Mouse (Mus musculus): Measurements from ENCODE around the gene Lrrc8b. TPM values are rescaled to one million over a fixed set of nuclear protein-coding genes. Genes with fewer than 3 reads are reported as not detected.
A peak's percentile ranks its signal among the peaks of the same experiment; 100 is the strongest.

Lrrc8b gene
- total RNA-seq, 2 experiments from 2014 or later: 105 to 108 TPM

- no peak for DNase-seq
- intact Hi-C loops (cut with DNase I): no loop called here
These were observed 96.7 kb downstream of the Lrrc8b start for GRCm38 (mm10) chr5:105512297-105512696.

GRCm38 (mm10) chr5:105515532-105515931 lies 100.0 kb downstream of the Lrrc8b start:
- intact Hi-C loops (cut with DNase I): no loop called here
- DNase-seq: no peak

GRCm38 (mm10) chr5:105516290-105516689 lies 100.7 kb downstream of the Lrrc8b start:
- DNase-seq: no peak
- intact Hi-C loops (cut with DNase I): no loop called here

GRCm38 (mm10) chr5:105517992-105518625 lies 102.5 kb downstream of the Lrrc8b start:
- intact Hi-C loops (cut with DNase I): no loop called here
- DNase-seq: no peak

- peak; percentile 41 for DNase-seq
- intact Hi-C loops (cut with DNase I): loop anchor here (1.0 kb wide), 1 partner anchor 136 kb away; no protein-coding TSS in a partner anchor
These were observed 103.1 kb downstream of the Lrrc8b start for GRCm38 (mm10) chr5:105518626-105519095.

GRCm38 (mm10) chr5:105519096-105519975 lies 103.8 kb downstream of the Lrrc8b start, which contains the start of gene Lrrc8c:
Lrrc8c (plus strand) TSS chr5:105519388.
- DNase-seq: peak; percentile 84
- intact Hi-C loops (cut with DNase I): loop anchor here (1.0 kb wide), 1 partner anchor 135 kb away; no protein-coding TSS in a partner anchor

- intact Hi-C loops (cut with DNase I): loop anchor here (1.0 kb wide), 1 partner anchor 134 kb away; no protein-coding TSS in a partner anchor
- DNase-seq: no peak
These were observed 104.4 kb downstream of the Lrrc8b start for GRCm38 (mm10) chr5:105519976-105520300.

- DNase-seq: no peak
- intact Hi-C loops (cut with DNase I): no loop called here
These were observed 104.9 kb downstream of the Lrrc8b start for GRCm38 (mm10) chr5:105520442-105520965.

- intact Hi-C loops (cut with DNase I): no loop called here
- DNase-seq: no peak
These were observed 107.9 kb downstream of the Lrrc8b start for GRCm38 (mm10) chr5:105523452-105523851.

GRCm38 (mm10) chr5:105525004-105525403 lies 109.4 kb downstream of the Lrrc8b start:
- no peak for DNase-seq
- intact Hi-C loops (cut with DNase I): no loop called here

- intact Hi-C loops (cut with DNase I): no loop called here
- no peak for DNase-seq
These were observed 110.6 kb downstream of the Lrrc8b start for GRCm38 (mm10) chr5:105526107-105526645.

GRCm38 (mm10) chr5:105526766-105527165 lies 111.2 kb downstream of the Lrrc8b start:
- DNase-seq: no peak
- intact Hi-C loops (cut with DNase I): no loop called here

- DNase-seq: no peak
- intact Hi-C loops (cut with DNase I): no loop called here
These were observed 112.1 kb downstream of the Lrrc8b start for GRCm38 (mm10) chr5:105527477-105528331.

GRCm38 (mm10) chr5:105530576-105530975 lies 115.0 kb downstream of the Lrrc8b start:
- intact Hi-C loops (cut with DNase I): no loop called here
- no peak for DNase-seq

- no peak for DNase-seq
- intact Hi-C loops (cut with DNase I): no loop called here
These were observed 119.6 kb downstream of the Lrrc8b start for GRCm38 (mm10) chr5:105535186-105535585.

GRCm38 (mm10) chr5:105536172-105536571 lies 120.6 kb downstream of the Lrrc8b start:
- intact Hi-C loops (cut with DNase I): no loop called here
- no peak for DNase-seq

- no peak for DNase-seq
These were observed 121.6 kb downstream of the Lrrc8b start for GRCm38 (mm10) chr5:105537101-105537723.

More at GRCm38 (mm10) chr5:105537101-105537723, 121.6 kb downstream of the Lrrc8b start:
- intact Hi-C loops (cut with DNase I): no loop called here

All from left cerebral cortex, postnatal 4 days (tissue).